Mouse (Mus musculus): ENCODE data around the gene Dppa5a. TPM values are rescaled to one million over a fixed set of nuclear protein-coding genes. Genes with fewer than 3 reads are reported as not detected.
"Not testable (repeated sequence)": the region's sequence is repeated elsewhere in the genome, so short reads cannot be mapped to it uniquely, and the experiment has no call there.

Dppa5a gene
- polyA plus RNA-seq, 1 experiment from 2014 or later: 1.8 TPM

DNA sequence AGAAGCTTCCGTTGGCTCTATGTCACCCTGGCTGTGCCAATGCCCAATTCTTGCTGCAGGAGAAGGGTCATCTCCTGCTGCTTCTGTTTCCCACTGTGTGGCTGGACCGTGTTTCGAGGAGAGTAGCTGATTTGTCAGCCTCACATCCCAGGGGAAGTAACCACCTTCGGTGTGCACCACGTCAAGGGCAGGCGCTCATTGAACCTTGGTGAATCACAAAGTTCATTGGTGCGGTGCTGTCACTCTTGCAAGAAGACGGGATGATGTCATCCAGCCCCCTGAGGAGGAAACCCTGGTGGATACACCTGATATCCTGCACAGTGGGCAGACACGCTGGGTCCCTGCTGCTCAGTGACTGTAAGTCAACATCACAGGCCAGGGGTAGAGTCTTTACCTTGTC, 24.9 kb downstream of the Dppa5a start:
- H3K4me2 ChIP-seq (replicated peaks); H3K27me3 ChIP-seq; H3K9me3 ChIP-seq; H3K27ac ChIP-seq; H3K4me3 ChIP-seq (replicated peaks); H3K36me3 ChIP-seq; ATAC-seq; H3K9ac ChIP-seq (replicated peaks); H3K4me1 ChIP-seq (replicated peaks): not testable (repeated sequence)
- 88% methylated on average over 9 of the region's 9 CpGs for WGBS

- 89% methylated on average over 4 of the region's 4 CpGs for WGBS
- not testable (repeated sequence) for H3K27me3 ChIP-seq; ATAC-seq; H3K4me2 ChIP-seq (replicated peaks); H3K4me3 ChIP-seq (replicated peaks); H3K9ac ChIP-seq (replicated peaks); H3K9me3 ChIP-seq; H3K4me1 ChIP-seq (replicated peaks); H3K27ac ChIP-seq; H3K36me3 ChIP-seq
Observed at GRCm38 (mm10) chr9:78342494-78342893, 25.5 kb downstream of the Dppa5a start.

- not testable (repeated sequence) for H3K36me3 ChIP-seq; H3K9me3 ChIP-seq; H3K27me3 ChIP-seq; H3K4me1 ChIP-seq (replicated peaks); H3K4me2 ChIP-seq (replicated peaks); H3K4me3 ChIP-seq (replicated peaks); H3K27ac ChIP-seq; H3K9ac ChIP-seq (replicated peaks)
- ATAC-seq: peak; percentile 56
- 15% methylated on average over 8 of the region's 8 CpGs for WGBS
Observed at GRCm38 (mm10) chr9:78340324-78340723, 27.7 kb downstream of the Dppa5a start.

GRCm38 (mm10) chr9:78337050-78337449, 30.9 kb downstream of the Dppa5a start:
- not testable (repeated sequence) for H3K36me3 ChIP-seq; H3K9me3 ChIP-seq; H3K9ac ChIP-seq (replicated peaks); H3K4me2 ChIP-seq (replicated peaks); H3K4me3 ChIP-seq (replicated peaks); ATAC-seq; H3K27ac ChIP-seq; H3K27me3 ChIP-seq; H3K4me1 ChIP-seq (replicated peaks)

DNA sequence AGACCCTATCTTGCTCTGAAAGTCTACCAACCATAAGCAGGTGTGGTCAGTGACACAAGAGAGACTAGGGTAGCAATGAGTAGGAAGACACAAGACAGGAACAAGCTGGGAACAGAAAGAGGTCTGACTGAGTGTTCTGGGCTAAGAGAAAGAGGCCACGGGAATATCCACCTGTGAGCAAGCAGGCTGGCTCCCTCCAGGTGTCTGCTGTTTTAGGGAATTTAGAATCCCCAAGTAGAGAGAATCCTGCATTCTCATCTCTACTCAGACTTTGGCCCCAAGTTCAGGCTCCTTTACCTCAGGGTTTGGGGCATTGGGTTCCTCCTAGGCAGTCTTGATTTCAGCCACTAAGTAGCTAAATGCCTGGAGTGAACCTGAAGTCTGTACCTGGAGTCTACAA, 40.7 kb downstream of the Dppa5a start, which contains the start of gene Omt2b:
Gene Omt2b (plus strand): TSS at position 301 of the 400 bp plus-strand sequence.
- not testable (repeated sequence) for H3K27me3 ChIP-seq; H3K4me2 ChIP-seq (replicated peaks); H3K4me3 ChIP-seq (replicated peaks); H3K36me3 ChIP-seq; H3K27ac ChIP-seq; H3K4me1 ChIP-seq (replicated peaks); H3K9ac ChIP-seq (replicated peaks); ATAC-seq; H3K9me3 ChIP-seq
- 75% methylated on average over 1 of the region's 1 CpGs for WGBS

- no peak for ATAC-seq
- no peaks in the 10 kb centered on the region for H3K9me3 ChIP-seq
- no peaks in the 10 kb centered on the region for H3K27me3 ChIP-seq
- H3K36me3 ChIP-seq: no peaks in the 10 kb centered on the region
- no peaks in the 10 kb centered on the region for H3K4me1 ChIP-seq (replicated peaks)
- H3K4me3 ChIP-seq (replicated peaks): no peak overlapping the region
- no peak overlapping the region for H3K4me2 ChIP-seq (replicated peaks)
- 44% methylated on average over 1 of the region's 1 CpGs for WGBS
- H3K27ac ChIP-seq: no peak overlapping the region
- H3K9ac ChIP-seq (replicated peaks): no peak overlapping the region
Observed at GRCm38 (mm10) chr9:78319499-78319898, 48.5 kb downstream of the Dppa5a start.

Other genes starting within 250 kb of the Dppa5a start
- 15.5 and 19.5 TPM in 2 replicates for gene Gsta4, start 185.4 kb downstream of the Dppa5a start, polyA plus RNA-seq (2015; fragmentation: Nextera tagmentation; extraction: Ambion mirVana)
- not detected in 2 replicates for gene Gsta1, start 137.5 kb downstream of the Dppa5a start, polyA plus RNA-seq (2015; fragmentation: Nextera tagmentation; extraction: Ambion mirVana)
- gene Gm3776, start 111.0 kb downstream of the Dppa5a start, polyA plus RNA-seq (2015; fragmentation: Nextera tagmentation; extraction: Ambion mirVana): not detected in 2 replicates
- gene Gm10639, start 78.3 kb downstream of the Dppa5a start, polyA plus RNA-seq (2015; fragmentation: Nextera tagmentation; extraction: Ambion mirVana): not detected in 2 replicates
- not detected in 2 replicates for gene Omt2a, start 53.4 kb downstream of the Dppa5a start, polyA plus RNA-seq (2015; fragmentation: Nextera tagmentation; extraction: Ambion mirVana)
- gene Omt2b, start 40.6 kb downstream of the Dppa5a start, polyA plus RNA-seq (2015; fragmentation: Nextera tagmentation; extraction: Ambion mirVana): not detected in 2 replicates
- gene Gsta2, start 12.4 kb downstream of the Dppa5a start, polyA plus RNA-seq (2015; fragmentation: Nextera tagmentation; extraction: Ambion mirVana): not detected in 2 replicates
- 5.4 and 5.5 TPM in 2 replicates for gene Ooep, start 10.5 kb upstream of the Dppa5a start, polyA plus RNA-seq (2015; fragmentation: Nextera tagmentation; extraction: Ambion mirVana)
- gene Ddx43, start 27.6 kb upstream of the Dppa5a start, polyA plus RNA-seq (2015; fragmentation: Nextera tagmentation; extraction: Ambion mirVana): 0.28 and 0.31 TPM in 2 replicates
- gene Cgas, start 75.1 kb upstream of the Dppa5a start, polyA plus RNA-seq (2015; fragmentation: Nextera tagmentation; extraction: Ambion mirVana): 0.46 and 0.51 TPM in 2 replicates
- 25.4 and 26.3 TPM in 2 replicates for gene Mto1, start 80.0 kb upstream of the Dppa5a start, polyA plus RNA-seq (2015; fragmentation: Nextera tagmentation; extraction: Ambion mirVana)
- 0.58 and 1.0 TPM in 2 replicates for gene Gm17324, start 80.6 kb upstream of the Dppa5a start, polyA plus RNA-seq (2015; fragmentation: Nextera tagmentation; extraction: Ambion mirVana)
- gene Eef1a1, start 121.0 kb upstream of the Dppa5a start, polyA plus RNA-seq (2015; fragmentation: Nextera tagmentation; extraction: Ambion mirVana): 3,693 and 3,771 TPM in 2 replicates
- 16.3 and 17.2 TPM in 2 replicates for gene Slc17a5, start 219.9 kb upstream of the Dppa5a start, polyA plus RNA-seq (2015; fragmentation: Nextera tagmentation; extraction: Ambion mirVana)
- gene Cd109, start 247.4 kb upstream of the Dppa5a start, polyA plus RNA-seq (2015; fragmentation: Nextera tagmentation; extraction: Ambion mirVana): 1.4 and 1.5 TPM in 2 replicates

Measured in midbrain, embryonic 13.5 days (tissue).